Mouse (Mus musculus): Measurements from ENCODE around the gene Klhl36. TPM values are rescaled to one million over a fixed set of nuclear protein-coding genes. Genes with fewer than 3 reads are reported as not detected.
A peak's percentile ranks its signal among the peaks of the same experiment; 100 is the strongest.

Klhl36 gene
- polyA plus RNA-seq, 1 experiment from 2014 or later: 22.4 TPM

- no peaks in the 10 kb centered on the region for H3K9me3 ChIP-seq (ENCODE audit: low read length)
- peak overlapping the region; percentile 66 for H3K27ac ChIP-seq (ENCODE audit: low read length)
- H3K4me1 ChIP-seq (ENCODE audit: insufficient read depth, low read length): peaks cover 67% of the 10 kb centered on the region
- peak overlapping the region; percentile 93; the same call in 1 of the 2 replicates for H3K4me2 ChIP-seq (replicated peaks; ENCODE audit: low read depth, low read length)
- H3K36me3 ChIP-seq (ENCODE audit: insufficient read depth, low read length): no peaks in the 10 kb centered on the region
- H3K27me3 ChIP-seq (ENCODE audit: insufficient read depth, low read length): no peaks in the 10 kb centered on the region
- no peak for ATAC-seq (ENCODE audit: low FRiP score, low TSS enrichment)
- peak overlapping the region; percentile 3 for H3K9ac ChIP-seq (replicated peaks; ENCODE audit: low read length)
- WGBS: 63% methylated on average over 3 of the region's 3 CpGs
- no peak overlapping the region for H3K4me3 ChIP-seq (ENCODE audit: low read length)
These were observed 51.1 kb downstream of the Klhl36 start for GRCm38 (mm10) chr8:119913181-119913580.

- Histone ChIP-seq H3K4me1 (ENCODE audit: insufficient read depth, low read length) (peaks cover 67% of the 10 kb centered on the region), H3K4me3 (ENCODE audit: low read length) (no peak overlapping the region)
These were observed 52.1 kb downstream of the Klhl36 start for GRCm38 (mm10) chr8:119914161-119914560.

GRCm38 (mm10) chr8:119915298-119915697 is 53.2 kb downstream of the Klhl36 start:
- H3K4me2 ChIP-seq (replicated peaks; ENCODE audit: low read depth, low read length): no peak overlapping the region
- WGBS: 79% methylated on average over 4 of the region's 4 CpGs
- H3K36me3 ChIP-seq (ENCODE audit: insufficient read depth, low read length): no peaks in the 10 kb centered on the region
- peaks cover 63% of the 10 kb centered on the region for H3K4me1 ChIP-seq (ENCODE audit: insufficient read depth, low read length)
- no peaks in the 10 kb centered on the region for H3K9me3 ChIP-seq (ENCODE audit: low read length)
- no peak overlapping the region for H3K4me3 ChIP-seq (ENCODE audit: low read length)
- no peak for ATAC-seq (ENCODE audit: low FRiP score, low TSS enrichment)
- H3K9ac ChIP-seq (replicated peaks; ENCODE audit: low read length): peak overlapping the region; percentile 38; the same call in 1 of the 2 replicates
- H3K27ac ChIP-seq (ENCODE audit: low read length): no peak overlapping the region
- H3K27me3 ChIP-seq (ENCODE audit: insufficient read depth, low read length): no peaks in the 10 kb centered on the region

More at GRCm38 (mm10) chr8:119914161-119914560, 52.1 kb downstream of the Klhl36 start:
- ATAC-seq (ENCODE audit: low FRiP score, low TSS enrichment): no peak
- Histone ChIP-seq H3K9ac (replicated peaks; ENCODE audit: low read length) (no peak overlapping the region), H3K36me3 (ENCODE audit: insufficient read depth, low read length) (no peaks in the 10 kb centered on the region), H3K27me3 (ENCODE audit: insufficient read depth, low read length) (no peaks in the 10 kb centered on the region), H3K9me3 (ENCODE audit: low read length) (no peaks in the 10 kb centered on the region), H3K4me2 (replicated peaks; ENCODE audit: low read depth, low read length) (peak overlapping the region; percentile 93; the same call in 1 of the 2 replicates), H3K27ac (ENCODE audit: low read length) (peak overlapping the region; percentile 66)
- 35% methylated on average over 2 of the region's 2 CpGs for WGBS

- H3K9ac ChIP-seq (replicated peaks; ENCODE audit: low read length): no peak overlapping the region
- WGBS: 65% methylated on average over 16 of the region's 16 CpGs
These were observed 54.3 kb downstream of the Klhl36 start for GRCm38 (mm10) chr8:119916237-119916892.

GRCm38 (mm10) chr8:119917415-119917814 is 55.3 kb downstream of the Klhl36 start:
- H3K4me1 ChIP-seq (ENCODE audit: insufficient read depth, low read length): peaks cover 61% of the 10 kb centered on the region
- 86% methylated on average over 3 of the region's 3 CpGs for whole genome bisulfite sequencing
- ATAC-seq (ENCODE audit: low FRiP score, low TSS enrichment): no peak

More at GRCm38 (mm10) chr8:119916237-119916892, 54.3 kb downstream of the Klhl36 start:
- no peaks in the 10 kb centered on the region for H3K9me3 ChIP-seq (ENCODE audit: low read length)
- no peak for ATAC-seq (ENCODE audit: low FRiP score, low TSS enrichment)
- H3K4me3 ChIP-seq (ENCODE audit: low read length): no peak overlapping the region
- H3K27me3 ChIP-seq (ENCODE audit: insufficient read depth, low read length): no peaks in the 10 kb centered on the region
- no peak overlapping the region for H3K27ac ChIP-seq (ENCODE audit: low read length)
- no peaks in the 10 kb centered on the region for H3K36me3 ChIP-seq (ENCODE audit: insufficient read depth, low read length)
- peaks cover 69% of the 10 kb centered on the region for H3K4me1 ChIP-seq (ENCODE audit: insufficient read depth, low read length)
- H3K4me2 ChIP-seq (replicated peaks; ENCODE audit: low read depth, low read length): no peak overlapping the region

GRCm38 (mm10) chr8:119918155-119918567 is 56.1 kb downstream of the Klhl36 start:
- WGBS: 50% methylated on average over 1 of the region's 1 CpGs
- Histone ChIP-seq H3K4me3 (ENCODE audit: low read length) (no peak overlapping the region), H3K36me3 (ENCODE audit: insufficient read depth, low read length) (no peaks in the 10 kb centered on the region), H3K9me3 (ENCODE audit: low read length) (no peaks in the 10 kb centered on the region), H3K4me1 (ENCODE audit: insufficient read depth, low read length) (peaks cover 53% of the 10 kb centered on the region), H3K27me3 (ENCODE audit: insufficient read depth, low read length) (no peaks in the 10 kb centered on the region), H3K4me2 (replicated peaks; ENCODE audit: low read depth, low read length) (no peak overlapping the region), H3K27ac (ENCODE audit: low read length) (no peak overlapping the region), H3K9ac (replicated peaks; ENCODE audit: low read length) (no peak overlapping the region)
- no peak for ATAC-seq (ENCODE audit: low FRiP score, low TSS enrichment)

More at GRCm38 (mm10) chr8:119917415-119917814, 55.3 kb downstream of the Klhl36 start:
- H3K4me3 ChIP-seq (ENCODE audit: low read length): no peak overlapping the region
- no peaks in the 10 kb centered on the region for H3K27me3 ChIP-seq (ENCODE audit: insufficient read depth, low read length)
- H3K9me3 ChIP-seq (ENCODE audit: low read length): no peaks in the 10 kb centered on the region
- H3K27ac ChIP-seq (ENCODE audit: low read length): no peak overlapping the region
- no peak overlapping the region for H3K9ac ChIP-seq (replicated peaks; ENCODE audit: low read length)
- H3K4me2 ChIP-seq (replicated peaks; ENCODE audit: low read depth, low read length): no peak overlapping the region
- H3K36me3 ChIP-seq (ENCODE audit: insufficient read depth, low read length): no peaks in the 10 kb centered on the region

GRCm38 (mm10) chr8:119923259-119923658 is 61.2 kb downstream of the Klhl36 start:
- H3K27ac ChIP-seq (ENCODE audit: low read length): no peak overlapping the region
- no peak overlapping the region for H3K4me2 ChIP-seq (replicated peaks; ENCODE audit: low read depth, low read length)
- no peaks in the 10 kb centered on the region for H3K9me3 ChIP-seq (ENCODE audit: low read length)
- no peak overlapping the region for H3K4me3 ChIP-seq (ENCODE audit: low read length)
- no peak overlapping the region for H3K9ac ChIP-seq (replicated peaks; ENCODE audit: low read length)
- H3K36me3 ChIP-seq (ENCODE audit: insufficient read depth, low read length): no peaks in the 10 kb centered on the region
- ATAC-seq (ENCODE audit: low FRiP score, low TSS enrichment): no peak
- H3K27me3 ChIP-seq (ENCODE audit: insufficient read depth, low read length): no peaks in the 10 kb centered on the region
- H3K4me1 ChIP-seq (ENCODE audit: insufficient read depth, low read length): peaks cover 12% of the 10 kb centered on the region; the same call in 1 of the 2 replicates
- 86% methylated on average over 5 of the region's 5 CpGs for WGBS

- Histone ChIP-seq H3K4me1 (ENCODE audit: insufficient read depth, low read length) (peaks cover 10% of the 10 kb centered on the region; the same call in 1 of the 2 replicates), H3K4me3 (ENCODE audit: low read length) (no peak overlapping the region), H3K36me3 (ENCODE audit: insufficient read depth, low read length) (no peaks in the 10 kb centered on the region), H3K9me3 (ENCODE audit: low read length) (no peaks in the 10 kb centered on the region), H3K27ac (ENCODE audit: low read length) (no peak overlapping the region), H3K27me3 (ENCODE audit: insufficient read depth, low read length) (no peaks in the 10 kb centered on the region), H3K9ac (replicated peaks; ENCODE audit: low read length) (no peak overlapping the region), H3K4me2 (replicated peaks; ENCODE audit: low read depth, low read length) (no peak overlapping the region)
- no peak for ATAC-seq (ENCODE audit: low FRiP score, low TSS enrichment)
- 92% methylated on average over 4 of the region's 4 CpGs for WGBS
These were observed 63.4 kb downstream of the Klhl36 start for GRCm38 (mm10) chr8:119925428-119925827.

GRCm38 (mm10) chr8:119926474-119926873 is 64.4 kb downstream of the Klhl36 start:
- H3K4me3 ChIP-seq (ENCODE audit: low read length): no peak overlapping the region
- no peak for ATAC-seq (ENCODE audit: low FRiP score, low TSS enrichment)
- no peak overlapping the region for H3K27ac ChIP-seq (ENCODE audit: low read length)
- no peaks in the 10 kb centered on the region for H3K36me3 ChIP-seq (ENCODE audit: insufficient read depth, low read length)
- peaks cover 6% of the 10 kb centered on the region; the same call in 1 of the 2 replicates for H3K4me1 ChIP-seq (ENCODE audit: insufficient read depth, low read length)
- H3K27me3 ChIP-seq (ENCODE audit: insufficient read depth, low read length): no peaks in the 10 kb centered on the region
- no peaks in the 10 kb centered on the region for H3K9me3 ChIP-seq (ENCODE audit: low read length)
- 81% methylated on average over 2 of the region's 2 CpGs for WGBS
- H3K4me2 ChIP-seq (replicated peaks; ENCODE audit: low read depth, low read length): no peak overlapping the region
- H3K9ac ChIP-seq (replicated peaks; ENCODE audit: low read length): no peak overlapping the region
